Mouse (Mus musculus): Measurements from ENCODE around the gene A730061H03Rik. TPM values are rescaled to one million over a fixed set of nuclear protein-coding genes. Genes with fewer than 3 reads are reported as not detected.
A peak's percentile ranks its signal among the peaks of the same experiment; 100 is the strongest.

A730061H03Rik gene
- polyA plus RNA-seq, 1 experiment from 2014 or later: 1.2 TPM

GRCm38 (mm10) chr14:55596036-55596690 is 36.0 kb upstream of the A730061H03Rik start:
- 84% methylated on average over 13 of the region's 13 CpGs for WGBS
- Histone ChIP-seq H3K4me3 (ENCODE audit: low read depth, low read length) (no peak overlapping the region), H3K4me2 (ENCODE audit: low read depth, low read length) (no peak overlapping the region), H3K4me1 (ENCODE audit: control insufficient read depth, insufficient read depth, low read length) (peaks cover 7% of the 10 kb centered on the region), H3K9ac (ENCODE audit: low read depth, low read length) (no peak overlapping the region), H3K9me3 (ENCODE audit: control insufficient read depth, low read length) (no peaks in the 10 kb centered on the region), H3K27me3 (replicated peaks; ENCODE audit: control insufficient read depth, insufficient read depth, low read length) (no peaks in the 10 kb centered on the region), H3K27ac (replicated peaks; ENCODE audit: low read depth, low read length) (no peak overlapping the region), H3K36me3 (ENCODE audit: control insufficient read depth, insufficient read depth, low read length) (peaks cover 65% of the 10 kb centered on the region)
- DNase-seq (ENCODE audit: low spot score): no peak
- no peak for ATAC-seq (ENCODE audit: low read depth)

DNA sequence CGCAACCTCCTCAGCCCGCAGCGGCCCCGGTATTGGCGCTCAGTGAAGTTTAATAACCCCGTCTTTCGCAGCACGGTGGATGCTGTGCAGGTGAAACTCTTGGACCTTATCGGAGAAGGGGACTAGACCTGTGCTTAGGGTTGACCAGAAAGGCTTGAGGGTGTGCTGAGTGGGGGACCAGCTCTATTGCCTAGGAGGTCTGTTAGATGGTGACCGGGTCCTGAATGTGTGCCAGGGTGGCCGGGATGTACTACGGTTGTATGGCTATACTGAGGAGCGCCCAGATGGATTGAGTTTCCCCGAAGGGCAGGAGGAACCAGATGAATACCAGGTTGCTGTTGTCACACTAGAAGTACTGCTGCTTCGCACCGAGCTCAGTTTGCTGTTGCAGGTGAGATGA is 32.0 kb upstream of the A730061H03Rik start:
- Histone ChIP-seq H3K36me3 (ENCODE audit: control insufficient read depth, insufficient read depth, low read length) (peaks cover 49% of the 10 kb centered on the region), H3K4me3 (ENCODE audit: low read depth, low read length) (peak overlapping the region; percentile 74), H3K27ac (replicated peaks; ENCODE audit: low read depth, low read length) (no peak overlapping the region; the same call in 1 of the 2 replicates), H3K4me1 (ENCODE audit: control insufficient read depth, insufficient read depth, low read length) (peaks cover 13% of the 10 kb centered on the region), H3K9me3 (ENCODE audit: control insufficient read depth, low read length) (no peaks in the 10 kb centered on the region), H3K27me3 (replicated peaks; ENCODE audit: control insufficient read depth, insufficient read depth, low read length) (no peaks in the 10 kb centered on the region), H3K9ac (ENCODE audit: low read depth, low read length) (peak overlapping the region; percentile 79), H3K4me2 (ENCODE audit: low read depth, low read length) (peak overlapping the region; percentile 92)
- WGBS: 2% methylated on average over 16 of the region's 16 CpGs
- DNase-seq (ENCODE audit: low spot score) (no peak), ATAC-seq (ENCODE audit: low read depth) (no peak)

DNA sequence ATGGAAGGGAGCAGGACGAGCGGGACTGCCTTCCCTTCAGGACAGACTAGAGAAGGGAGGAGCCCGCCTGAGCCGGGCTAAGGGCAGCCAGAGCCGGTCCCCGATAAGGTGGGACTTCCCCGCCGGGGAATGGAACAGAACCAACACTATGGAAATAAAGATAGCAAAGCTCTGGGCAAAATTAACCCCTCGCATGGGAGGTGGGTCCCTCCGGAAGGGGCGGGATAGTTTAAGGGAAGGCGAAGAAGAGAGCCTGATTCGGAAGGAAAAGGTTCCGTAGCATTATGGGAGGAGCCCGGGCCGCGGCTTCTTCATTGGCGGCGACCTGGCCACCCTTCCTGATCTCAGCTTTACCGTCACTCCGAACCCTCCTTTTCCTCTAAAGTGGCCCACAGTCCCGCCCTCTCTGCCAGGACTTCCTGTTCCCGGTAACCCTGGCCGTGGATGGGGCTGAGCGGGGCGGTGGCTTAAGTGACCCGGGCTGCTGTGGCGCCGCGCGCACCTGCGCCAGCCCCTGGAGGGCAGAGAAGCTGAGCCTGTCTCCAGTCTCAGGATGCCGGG is 31.2 kb upstream of the A730061H03Rik start, which contains the start of gene Rnf31:
Gene Rnf31, plus strand, starts transcription at position 378 of the 561 bp plus-strand sequence.
- H3K9ac ChIP-seq (ENCODE audit: low read depth, low read length): peak within 1 kb of the TSS; percentile 79
- peaks cover 13% of the 10 kb centered on the region for H3K4me1 ChIP-seq (ENCODE audit: control insufficient read depth, insufficient read depth, low read length)
- H3K4me2 ChIP-seq (ENCODE audit: low read depth, low read length): peak within 1 kb of the TSS; percentile 92
- H3K4me3 ChIP-seq (ENCODE audit: low read depth, low read length): peak within 1 kb of the TSS; percentile 74
- H3K36me3 ChIP-seq (ENCODE audit: control insufficient read depth, insufficient read depth, low read length): peaks cover 46% of the 10 kb centered on the region
- no peaks in the 10 kb centered on the region for H3K27me3 ChIP-seq (replicated peaks; ENCODE audit: control insufficient read depth, insufficient read depth, low read length)
- peak within 1 kb of the TSS; percentile 96 for H3K27ac ChIP-seq (replicated peaks; ENCODE audit: low read depth, low read length)
- DNase-seq (ENCODE audit: low spot score): peak; percentile 97
- WGBS: under 1% methylated on average over 29 of the region's 33 CpGs
- H3K9me3 ChIP-seq (ENCODE audit: control insufficient read depth, low read length): no peaks in the 10 kb centered on the region
- ATAC-seq (ENCODE audit: low read depth): peak; percentile 93

DNA sequence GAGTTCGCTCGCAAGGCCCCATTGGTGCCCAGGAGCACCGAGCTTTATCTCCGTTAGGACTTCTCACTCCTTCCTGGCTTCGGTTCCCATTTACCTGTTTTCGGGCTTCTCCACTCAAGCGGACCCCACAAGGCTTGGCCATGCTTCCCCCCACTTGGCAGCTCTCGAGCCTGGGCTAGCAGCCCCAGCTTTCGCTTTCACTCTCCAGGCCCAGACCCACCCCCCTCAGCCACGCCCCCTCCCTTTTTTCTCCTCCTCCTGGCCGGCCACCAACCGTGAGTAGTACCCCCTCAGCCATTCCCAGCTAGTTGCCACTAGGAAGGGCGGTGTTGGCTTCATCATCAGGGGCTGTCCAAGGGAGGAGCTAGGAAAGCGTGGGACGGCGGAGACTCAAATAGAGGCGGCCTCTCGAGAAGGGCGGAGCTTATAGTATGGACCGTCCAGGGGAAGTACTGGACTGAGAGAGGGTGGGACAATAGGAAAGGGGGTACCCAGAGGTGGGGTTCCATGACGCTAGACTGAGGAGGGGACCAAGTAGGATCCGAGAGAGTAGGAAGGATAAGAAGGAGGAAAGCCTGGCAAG is 30.6 kb upstream of the A730061H03Rik start, which contains the start of gene Psme2:
Gene Psme2, minus strand, starts transcription at position 366 of the 583 bp plus-strand sequence.
- under 1% methylated on average over 22 of the region's 22 CpGs for WGBS
- no peaks in the 10 kb centered on the region for H3K27me3 ChIP-seq (replicated peaks; ENCODE audit: control insufficient read depth, insufficient read depth, low read length)
- peaks cover 41% of the 10 kb centered on the region for H3K36me3 ChIP-seq (ENCODE audit: control insufficient read depth, insufficient read depth, low read length)
- H3K4me3 ChIP-seq (ENCODE audit: low read depth, low read length): peak within 1 kb of the TSS; percentile 74
- peak; percentile 96 for ATAC-seq (ENCODE audit: low read depth)
- peak within 1 kb of the TSS; percentile 92 for H3K4me2 ChIP-seq (ENCODE audit: low read depth, low read length)
- peak; percentile 99 for DNase-seq (ENCODE audit: low spot score)
- peak within 1 kb of the TSS; percentile 79 for H3K9ac ChIP-seq (ENCODE audit: low read depth, low read length)
- peaks cover 13% of the 10 kb centered on the region for H3K4me1 ChIP-seq (ENCODE audit: control insufficient read depth, insufficient read depth, low read length)
- no peaks in the 10 kb centered on the region for H3K9me3 ChIP-seq (ENCODE audit: control insufficient read depth, low read length)
- H3K27ac ChIP-seq (replicated peaks; ENCODE audit: low read depth, low read length): peak within 1 kb of the TSS; percentile 96

GRCm38 (mm10) chr14:55589771-55590448 is 29.7 kb upstream of the A730061H03Rik start:
- Histone ChIP-seq H3K9me3 (ENCODE audit: control insufficient read depth, low read length) (no peaks in the 10 kb centered on the region), H3K4me1 (ENCODE audit: control insufficient read depth, insufficient read depth, low read length) (peaks cover 13% of the 10 kb centered on the region), H3K36me3 (ENCODE audit: control insufficient read depth, insufficient read depth, low read length) (peaks cover 31% of the 10 kb centered on the region), H3K27me3 (replicated peaks; ENCODE audit: control insufficient read depth, insufficient read depth, low read length) (no peaks in the 10 kb centered on the region), H3K9ac (ENCODE audit: low read depth, low read length) (peak overlapping the region; percentile 74), H3K27ac (replicated peaks; ENCODE audit: low read depth, low read length) (peak overlapping the region; percentile 81), H3K4me3 (ENCODE audit: low read depth, low read length) (peak overlapping the region; percentile 74), H3K4me2 (ENCODE audit: low read depth, low read length) (peak overlapping the region; percentile 92)
- DNase-seq (ENCODE audit: low spot score) (no peak), ATAC-seq (ENCODE audit: low read depth) (no peak)
- 83% methylated on average over 11 of the region's 11 CpGs for WGBS

- Histone ChIP-seq H3K9me3 (ENCODE audit: control insufficient read depth, low read length) (no peaks in the 10 kb centered on the region), H3K27ac (replicated peaks; ENCODE audit: low read depth, low read length) (no peak overlapping the region), H3K36me3 (ENCODE audit: control insufficient read depth, insufficient read depth, low read length) (peaks cover 26% of the 10 kb centered on the region), H3K4me2 (ENCODE audit: low read depth, low read length) (no peak overlapping the region), H3K4me1 (ENCODE audit: control insufficient read depth, insufficient read depth, low read length) (peaks cover 13% of the 10 kb centered on the region), H3K27me3 (replicated peaks; ENCODE audit: control insufficient read depth, insufficient read depth, low read length) (no peaks in the 10 kb centered on the region), H3K9ac (ENCODE audit: low read depth, low read length) (no peak overlapping the region), H3K4me3 (ENCODE audit: low read depth, low read length) (no peak overlapping the region)
- DNase-seq (ENCODE audit: low spot score) (no peak), ATAC-seq (ENCODE audit: low read depth) (no peak)
- WGBS: 84% methylated on average over 5 of the region's 5 CpGs
Measured at GRCm38 (mm10) chr14:55589271-55589670, 29.1 kb upstream of the A730061H03Rik start.

DNA sequence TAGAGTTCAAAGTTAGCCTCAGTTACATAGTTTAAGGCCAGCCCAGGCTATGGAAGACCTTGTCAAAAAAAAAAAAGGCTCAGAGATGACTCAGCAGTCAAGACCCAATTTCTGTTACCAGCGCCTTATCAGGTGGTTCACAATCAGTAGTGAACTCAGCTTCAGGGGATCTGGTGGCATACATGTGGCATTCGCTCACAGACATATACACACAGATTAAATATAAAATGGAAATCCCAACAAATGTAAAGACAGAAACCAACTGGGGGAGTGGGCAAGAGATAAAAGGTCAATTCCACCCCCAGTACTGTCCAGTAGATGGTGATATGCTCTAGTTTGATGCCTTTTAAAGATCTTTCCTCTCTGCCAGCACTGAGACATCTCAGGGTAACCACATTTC is 25.9 kb upstream of the A730061H03Rik start:
- no peak for DNase-seq (ENCODE audit: low spot score)
- H3K27me3 ChIP-seq (replicated peaks; ENCODE audit: control insufficient read depth, insufficient read depth, low read length): no peaks in the 10 kb centered on the region
- 90% methylated on average over 2 of the region's 2 CpGs for WGBS

GRCm38 (mm10) chr14:55585566-55585960 is 25.4 kb upstream of the A730061H03Rik start:
- Histone ChIP-seq H3K27me3 (replicated peaks; ENCODE audit: control insufficient read depth, insufficient read depth, low read length) (no peaks in the 10 kb centered on the region), H3K27ac (replicated peaks; ENCODE audit: low read depth, low read length) (no peak overlapping the region), H3K9me3 (ENCODE audit: control insufficient read depth, low read length) (no peaks in the 10 kb centered on the region), H3K36me3 (ENCODE audit: control insufficient read depth, insufficient read depth, low read length) (peaks cover 38% of the 10 kb centered on the region), H3K4me3 (ENCODE audit: low read depth, low read length) (peak overlapping the region; percentile 52; the same call in 1 of the 2 replicates), H3K4me1 (ENCODE audit: control insufficient read depth, insufficient read depth, low read length) (peaks cover 6% of the 10 kb centered on the region), H3K9ac (ENCODE audit: low read depth, low read length) (no peak overlapping the region), H3K4me2 (ENCODE audit: low read depth, low read length) (peak overlapping the region; percentile 89; the same call in 1 of the 2 replicates)
- DNase-seq (ENCODE audit: low spot score): no peak
- no peak for ATAC-seq (ENCODE audit: low read depth)
- 51% methylated on average over 6 of the region's 6 CpGs for WGBS

More for the DNA sequence above, 25.9 kb upstream of the A730061H03Rik start:
- Histone ChIP-seq H3K4me1 (ENCODE audit: control insufficient read depth, insufficient read depth, low read length) (peaks cover 6% of the 10 kb centered on the region), H3K9ac (ENCODE audit: low read depth, low read length) (no peak overlapping the region), H3K36me3 (ENCODE audit: control insufficient read depth, insufficient read depth, low read length) (peaks cover 33% of the 10 kb centered on the region), H3K27ac (replicated peaks; ENCODE audit: low read depth, low read length) (no peak overlapping the region), H3K4me3 (ENCODE audit: low read depth, low read length) (no peak overlapping the region), H3K4me2 (ENCODE audit: low read depth, low read length) (no peak overlapping the region), H3K9me3 (ENCODE audit: control insufficient read depth, low read length) (no peaks in the 10 kb centered on the region)
- ATAC-seq (ENCODE audit: low read depth): no peak
